In the genomic region with DNA sequence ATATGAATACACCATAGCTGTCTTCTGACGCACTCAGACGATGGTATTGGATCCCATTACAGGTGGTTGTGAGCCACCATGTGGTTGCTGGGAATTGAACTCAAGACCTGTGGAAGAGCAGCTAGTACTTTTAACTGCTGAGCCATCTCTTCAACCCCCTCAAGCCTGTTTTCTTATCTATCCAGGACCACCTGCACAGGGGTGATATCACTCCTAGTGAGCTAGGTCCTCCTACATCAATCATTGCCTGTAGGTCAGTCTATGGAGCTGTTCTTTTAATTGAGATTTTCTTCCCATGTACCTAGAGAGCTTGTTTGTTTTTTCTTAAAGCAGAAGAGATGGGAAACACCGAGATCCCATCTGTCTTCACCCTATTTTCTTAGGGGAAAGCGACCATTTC, we compare ENCODE assay signal across 28 mouse cellular contexts. TPM values are rescaled to one million over a fixed set of nuclear protein-coding genes. Genes with fewer than 3 reads are reported as not detected.
DNase-seq lines count a peak whose midpoint lies in the region; ATAC-seq and TF ChIP-seq lines count a peak whose summit lies in the region.
"Had no signal": no experiment of that assay in that cellular context is flagged by ENCODE, and none has a peak within 500 bp of the region (broad histone marks: within the 10 kb centered on the region; RNA-seq: fewer than 3 reads in every experiment).

No protein-coding gene starts in this region.

- no peaks in the 10 kb centered on the region for H3K36me3 ChIP-seq in heart, postnatal 0 days (replicated peaks; ENCODE audit: control insufficient read depth, insufficient read depth, low read length)
- H3K36me3 ChIP-seq in heart, adult 2 months (ENCODE audit: control insufficient read depth, insufficient read depth, low read length) = peaks cover 26% of the 10 kb centered on the region
- no peaks in the 10 kb centered on the region for H3K36me3 ChIP-seq in midbrain, embryonic 16.5 days (ENCODE audit: control insufficient read depth, insufficient read depth, low read length)
- no peaks in the 10 kb centered on the region for H3K36me3 ChIP-seq in midbrain, postnatal 0 days (ENCODE audit: insufficient read depth, low read length)
- peaks cover 7% of the 10 kb centered on the region; the same call in 1 of the 2 replicates for H3K36me3 ChIP-seq in liver, embryonic 14.5 days (replicated peaks; ENCODE audit: control insufficient read depth, insufficient read depth, low read depth)
- H3K36me3 ChIP-seq: forebrain, embryonic 12.5 days; hindbrain, embryonic 12.5 days had no signal

- H3K79me2 ChIP-seq in heart, adult 2 months (replicated peaks; ENCODE audit: control insufficient read depth, insufficient read depth, low read length) = peaks cover 6% of the 10 kb centered on the region

- intact Hi-C loops in heart, adult 2 months (cut with DNase I) = no loop called here

- no peak for TF ChIP-seq EP300 in heart, postnatal 0 days (IDR thresholded peaks at IDR 0.05; ENCODE audit: low read depth)
- TF ChIP-seq EP300 in heart, adult 2 months (IDR thresholded peaks at IDR 0.05; ENCODE audit: insufficient read depth, low read depth, low read length) = no peak
- TF ChIP-seq EP300 in liver, embryonic 14.5 days (IDR thresholded peaks at IDR 0.05; ENCODE audit: low read depth) = peak; percentile 68

- no peak overlapping the region for H3K4me3 ChIP-seq in heart, postnatal 0 days (ENCODE audit: low read depth, low read length)
- H3K4me3 ChIP-seq in heart, adult 2 months = no peak overlapping the region
- H3K4me3 ChIP-seq in midbrain, embryonic 16.5 days (ENCODE audit: low read depth, low read length) = no peak overlapping the region
- H3K4me3 ChIP-seq in midbrain, postnatal 0 days (ENCODE audit: low read depth, low read length) = no peak overlapping the region
- no peak overlapping the region for H3K4me3 ChIP-seq in liver, embryonic 14.5 days (ENCODE audit: insufficient read depth in 1 of 2, low read depth in 2 of 2, low read length in 2 of 2)
- H3K4me3 ChIP-seq: embryonic facial prominence, embryonic 12.5 days; forebrain, embryonic 12.5 days; gastrocnemius, adult 2 months; heart, embryonic 13.5 days; hindbrain, embryonic 12.5 days had no signal

- no peak for ATAC-seq in heart, postnatal 0 days (ENCODE audit: insufficient read depth, low read depth)
- ATAC-seq in midbrain, embryonic 16.5 days = no peak
- ATAC-seq in midbrain, postnatal 0 days (ENCODE audit: low FRiP score) = no peak
- peak; percentile 77 for ATAC-seq in liver, embryonic 14.5 days (ENCODE audit: insufficient read depth)
- peak; percentile 55; the same call in 1 of the 2 replicates for ATAC-seq in megakaryocyte progenitor cell, adult 5-6 weeks (replicated peaks; ENCODE audit: poor library complexity)
- ATAC-seq: CD4-positive, CD25-positive, alpha-beta regulatory T cell, adult 4 months; forebrain, embryonic 16.5 days had no signal

- H3K27ac ChIP-seq in heart, postnatal 0 days (ENCODE audit: low read depth) = 0 out of 2 replicates have a peak overlapping the region, but pooled peaks have one; percentile 11
- H3K27ac ChIP-seq in heart, adult 2 months = no peak overlapping the region
- peak overlapping the region; percentile 38; the same call in 1 of the 2 replicates for H3K27ac ChIP-seq in midbrain, embryonic 16.5 days (ENCODE audit: low read length)
- no peak overlapping the region for H3K27ac ChIP-seq in midbrain, postnatal 0 days (ENCODE audit: low read depth, low read length)
- no peak overlapping the region for H3K27ac ChIP-seq in liver, embryonic 14.5 days
- H3K27ac ChIP-seq: embryonic facial prominence, embryonic 12.5 days; forebrain, embryonic 12.5 days; gastrocnemius, adult 2 months; heart, embryonic 13.5 days; hindbrain, embryonic 12.5 days had no signal

- DNase-seq in heart, postnatal 0 days (ENCODE audit: low spot score) = no peak
- DNase-seq in heart, adult 2 months = no peak
- no peak for DNase-seq in midbrain, postnatal 0 days (ENCODE audit: low spot score)
- peak in 1 of 3 experiments; percentile 29 for DNase-seq in liver, embryonic 14.5 days (ENCODE audit: low read depth in 3 of 3, low spot score in 3 of 3)
- no peak for DNase-seq in spleen, postnatal 10 days (ENCODE audit: low spot score in 2 of 2)
- no peak for DNase-seq in frontal cortex, postnatal 10 days (ENCODE audit: low spot score in 2 of 2)
- DNase-seq: adrenal gland, postnatal 14 days; B cell, adult 2 months; cerebellum, adult 11-12 months; cerebellum, adult 9-10 months; cerebellum, postnatal 25 days; gastrocnemius, adult 2 months; gastrocnemius, postnatal 25 days; heart, postnatal 10 days; heart, postnatal 4 days had no signal

- WGBS in heart, postnatal 0 days = 72% methylated on average over 4 of the region's 4 CpGs
- whole genome bisulfite sequencing in heart, adult 2 months = 81% methylated on average over 4 of the region's 4 CpGs
- whole genome bisulfite sequencing in midbrain, embryonic 16.5 days = 66% methylated on average over 4 of the region's 4 CpGs
- WGBS in midbrain, postnatal 0 days = 67% methylated on average over 4 of the region's 4 CpGs
- WGBS in liver, embryonic 14.5 days (ENCODE audit: insufficient replicate concordance) = 56% methylated on average over 4 of the region's 4 CpGs

- peaks cover 32% of the 10 kb centered on the region for H3K4me1 ChIP-seq in heart, postnatal 0 days (ENCODE audit: control insufficient read depth, insufficient read depth)
- H3K4me1 ChIP-seq in heart, adult 2 months (ENCODE audit: control insufficient read depth, insufficient read depth, low read length) = peaks cover 6% of the 10 kb centered on the region
- H3K4me1 ChIP-seq in midbrain, embryonic 16.5 days (ENCODE audit: control insufficient read depth, insufficient read depth, low read length) = peaks cover 4% of the 10 kb centered on the region; the same call in 1 of the 2 replicates
- no peaks in the 10 kb centered on the region for H3K4me1 ChIP-seq in midbrain, postnatal 0 days (ENCODE audit: insufficient read depth, low read length)
- H3K4me1 ChIP-seq in liver, embryonic 14.5 days (replicated peaks; ENCODE audit: control insufficient read depth in 2 of 2, insufficient read depth in 2 of 2, low read length in 1 of 2) = peaks cover 22 to 25% of the 10 kb centered on the region in 2 experiments
- H3K4me1 ChIP-seq: hindbrain, embryonic 12.5 days had no signal

- no peak overlapping the region for H3K9ac ChIP-seq in heart, postnatal 0 days (replicated peaks; ENCODE audit: low read depth, low read length)
- no peak overlapping the region for H3K9ac ChIP-seq in heart, adult 2 months (ENCODE audit: low read depth, low read length)
- no peak overlapping the region for H3K9ac ChIP-seq in midbrain, embryonic 16.5 days (ENCODE audit: low read depth, low read length)
- no peak overlapping the region for H3K9ac ChIP-seq in midbrain, postnatal 0 days (replicated peaks; ENCODE audit: low read length, poor library complexity, severe bottlenecking)
- no peak overlapping the region for H3K9ac ChIP-seq in liver, embryonic 14.5 days (replicated peaks)
- H3K9ac ChIP-seq: embryonic facial prominence, embryonic 12.5 days; forebrain, embryonic 12.5 days; heart, embryonic 13.5 days; hindbrain, embryonic 12.5 days had no signal

- no peak for TF ChIP-seq CTCF in heart, postnatal 0 days (IDR thresholded peaks at IDR 0.05; ENCODE audit: low read depth)
- no peak for TF ChIP-seq CTCF in heart, adult 2 months (IDR thresholded peaks at IDR 0.05)
- TF ChIP-seq CTCF in midbrain, postnatal 0 days (IDR thresholded peaks at IDR 0.05) = no peak
- TF ChIP-seq CTCF in liver, embryonic 14.5 days (IDR thresholded peaks at IDR 0.05; ENCODE audit: low read depth) = no peak

- no peaks in the 10 kb centered on the region for H3K9me3 ChIP-seq in heart, postnatal 0 days (replicated peaks; ENCODE audit: control insufficient read depth, low read length)
- H3K9me3 ChIP-seq in midbrain, embryonic 16.5 days (replicated peaks; ENCODE audit: control insufficient read depth, low read length, poor library complexity, severe bottlenecking) = no peaks in the 10 kb centered on the region
- no peaks in the 10 kb centered on the region for H3K9me3 ChIP-seq in midbrain, postnatal 0 days (ENCODE audit: low read length)
- H3K9me3 ChIP-seq in liver, embryonic 14.5 days (ENCODE audit: control insufficient read depth, low read length) = no peaks in the 10 kb centered on the region
- H3K9me3 ChIP-seq: embryonic facial prominence, embryonic 12.5 days; forebrain, embryonic 12.5 days; G1E; heart, embryonic 13.5 days; hindbrain, embryonic 12.5 days had no signal

- no peaks in the 10 kb centered on the region for H3K27me3 ChIP-seq in heart, postnatal 0 days (ENCODE audit: control insufficient read depth, insufficient read depth, low read length)
- no peaks in the 10 kb centered on the region for H3K27me3 ChIP-seq in heart, adult 2 months (ENCODE audit: control insufficient read depth, insufficient read depth, low read length)
- no peaks in the 10 kb centered on the region for H3K27me3 ChIP-seq in midbrain, embryonic 16.5 days (ENCODE audit: control insufficient read depth, insufficient read depth, low read depth, low read length)
- H3K27me3 ChIP-seq in midbrain, postnatal 0 days (ENCODE audit: insufficient read depth, low read length) = no peaks in the 10 kb centered on the region
- H3K27me3 ChIP-seq in liver, embryonic 14.5 days (ENCODE audit: control insufficient read depth, insufficient read depth, low read length) = no peaks in the 10 kb centered on the region
- H3K27me3 ChIP-seq: embryonic facial prominence, embryonic 12.5 days; forebrain, embryonic 12.5 days; heart, embryonic 13.5 days; hindbrain, embryonic 12.5 days had no signal

- no peak for TF ChIP-seq POLR2A in heart, adult 2 months (IDR thresholded peaks at IDR 0.05; ENCODE audit: insufficient read depth, low read depth, low read length)

- no peak overlapping the region for H3K4me2 ChIP-seq in heart, postnatal 0 days (ENCODE audit: low read depth, low read length)
- no peak overlapping the region for H3K4me2 ChIP-seq in midbrain, embryonic 16.5 days (ENCODE audit: low read length)
- no peak overlapping the region for H3K4me2 ChIP-seq in midbrain, postnatal 0 days (ENCODE audit: low read depth, low read length, poor library complexity, severe bottlenecking)
- H3K4me2 ChIP-seq in liver, embryonic 14.5 days (ENCODE audit: low read depth) = no peak overlapping the region
- H3K4me2 ChIP-seq: embryonic facial prominence, embryonic 12.5 days; forebrain, embryonic 12.5 days; heart, embryonic 13.5 days; hindbrain, embryonic 12.5 days had no signal

RNA-seq across cellular contexts. Expression of a gene that starts 12.6 kb away (rescaled TPM):
- total RNA-seq in heart, postnatal 0 days (2014; rRNA removed; ENCODE audit: low replicate concordance) = not detected in 2 replicates
- not detected in 2 replicates for polyA plus RNA-seq in heart, postnatal 0 days (2015; fragmentation: Nextera tagmentation; extraction: Ambion mirVana)
- not detected for total RNA-seq in heart, adult 2 months (2021)
- polyA plus RNA-seq in heart, adult 2 months (2012; rRNA removed) = not detected in 2 replicates
- polyA plus RNA-seq in midbrain, embryonic 16.5 days (2015; fragmentation: Nextera tagmentation; extraction: Ambion mirVana) = 0.54 and 1.5 TPM in 2 replicates
- total RNA-seq in midbrain, postnatal 0 days (2014; rRNA removed) = 5.9 TPM in 1 of 2 replicates, not detected in the other
- polyA plus RNA-seq in midbrain, postnatal 0 days (2015; fragmentation: Nextera tagmentation; extraction: Ambion mirVana) = 1.1 and 2.3 TPM in 2 replicates
- polyA plus RNA-seq in liver, embryonic 14.5 days (2012; rRNA removed) = 0.25 TPM in 1 of 2 replicates, not detected in the other
- 0.36 TPM in 1 of 2 replicates, not detected in the other for polyA plus RNA-seq in liver, embryonic 14.5 days (2014; fragmentation: Nextera tagmentation; extraction: Ambion mirVana)
- 0.34 TPM in 1 of 2 replicates, not detected in the other for total RNA-seq in megakaryocyte progenitor cell, adult 5-6 weeks (2015)
- not detected in 2 replicates for total RNA-seq in megakaryocyte progenitor cell, adult 5-6 weeks (2017)
- total RNA-seq: adrenal gland, adult 18-20 months; adrenal gland, postnatal 14 days; G1E; gastrocnemius, adult 2 months; gastrocnemius, postnatal 25 days; granulocyte monocyte progenitor cell, adult 5-6 weeks; heart, postnatal 10 days; heart, postnatal 4 days had no signal
- polyA plus RNA-seq: CD4-positive, CD25-positive, alpha-beta regulatory T cell, adult 4 months had no signal

RNA-seq across cellular contexts. Expression of a gene that starts 12.9 kb away (rescaled TPM):
- 255 and 266 TPM in 2 replicates for total RNA-seq in heart, postnatal 0 days (2014; rRNA removed; ENCODE audit: low replicate concordance)
- polyA plus RNA-seq in heart, postnatal 0 days (2015; fragmentation: Nextera tagmentation; extraction: Ambion mirVana) = 21.5 and 21.7 TPM in 2 replicates
- total RNA-seq in heart, adult 2 months (2021) = 10 to 100 TPM; 83.4 to 92.7 TPM
- polyA plus RNA-seq in heart, adult 2 months (2012; rRNA removed) = 89.8 and 112 TPM in 2 replicates
- 24.0 and 27.3 TPM in 2 replicates for polyA plus RNA-seq in midbrain, embryonic 16.5 days (2015; fragmentation: Nextera tagmentation; extraction: Ambion mirVana)
- total RNA-seq in midbrain, postnatal 0 days (2014; rRNA removed) = 132 and 160 TPM in 2 replicates
- polyA plus RNA-seq in midbrain, postnatal 0 days (2015; fragmentation: Nextera tagmentation; extraction: Ambion mirVana) = 18.4 and 19.3 TPM in 2 replicates
- polyA plus RNA-seq in liver, embryonic 14.5 days (2012; rRNA removed) = 204 and 237 TPM in 2 replicates
- 35.9 and 37.4 TPM in 2 replicates for polyA plus RNA-seq in liver, embryonic 14.5 days (2014; fragmentation: Nextera tagmentation; extraction: Ambion mirVana)
- total RNA-seq in megakaryocyte progenitor cell, adult 5-6 weeks (2015) = 95.3 and 110 TPM in 2 replicates
- total RNA-seq in megakaryocyte progenitor cell, adult 5-6 weeks (2017) = 163 and 183 TPM in 2 replicates

RNA-seq across cellular contexts. Expression of a gene that starts 34.0 kb away (rescaled TPM):
- total RNA-seq in heart, postnatal 0 days (2014; rRNA removed; ENCODE audit: low replicate concordance) = not detected in 2 replicates
- polyA plus RNA-seq in heart, postnatal 0 days (2015; fragmentation: Nextera tagmentation; extraction: Ambion mirVana) = not detected in 2 replicates
- not detected for total RNA-seq in heart, adult 2 months (2021)
- not detected in 2 replicates for polyA plus RNA-seq in heart, adult 2 months (2012; rRNA removed)
- not detected in 2 replicates for polyA plus RNA-seq in midbrain, embryonic 16.5 days (2015; fragmentation: Nextera tagmentation; extraction: Ambion mirVana)
- total RNA-seq in midbrain, postnatal 0 days (2014; rRNA removed) = not detected in 2 replicates
- not detected in 2 replicates for polyA plus RNA-seq in midbrain, postnatal 0 days (2015; fragmentation: Nextera tagmentation; extraction: Ambion mirVana)
- polyA plus RNA-seq in liver, embryonic 14.5 days (2012; rRNA removed) = not detected in 2 replicates
- polyA plus RNA-seq in liver, embryonic 14.5 days (2014; fragmentation: Nextera tagmentation; extraction: Ambion mirVana) = not detected in 2 replicates
- total RNA-seq in megakaryocyte progenitor cell, adult 5-6 weeks (2015) = not detected in 2 replicates
- total RNA-seq in megakaryocyte progenitor cell, adult 5-6 weeks (2017) = not detected in 2 replicates
- total RNA-seq: adrenal gland, adult 18-20 months; adrenal gland, postnatal 14 days; G1E; gastrocnemius, adult 2 months; gastrocnemius, postnatal 25 days; granulocyte monocyte progenitor cell, adult 5-6 weeks; heart, postnatal 10 days; heart, postnatal 4 days had no signal
- polyA plus RNA-seq: CD4-positive, CD25-positive, alpha-beta regulatory T cell, adult 4 months; cortical plate, adult 2 months; embryonic facial prominence, embryonic 12.5 days; forebrain, embryonic 12.5 days; forebrain, embryonic 16.5 days; frontal cortex, adult 2 months; G1E; heart, embryonic 13.5 days; hindbrain, embryonic 12.5 days had no signal

Comparison
In these comparisons a context has a peak if more than half of its experiments do, and no peak if none do; other contexts are left out.
1. H3K27ac ChIP-seq: peak in heart, postnatal 0 days (single experiment) and midbrain, embryonic 16.5 days (single experiment); none in heart, adult 2 months (single experiment), midbrain, postnatal 0 days (single experiment) and liver, embryonic 14.5 days (single experiment).
2. ATAC-seq: peak in liver, embryonic 14.5 days (single experiment) and megakaryocyte progenitor cell, adult 5-6 weeks (single experiment); none in heart, postnatal 0 days (single experiment), midbrain, embryonic 16.5 days (single experiment) and midbrain, postnatal 0 days (single experiment).